Mouse (Mus musculus): ENCODE data around the gene Olfr1214.
"Not testable (repeated sequence)": the region's sequence is repeated elsewhere in the genome, so short reads cannot be mapped to it uniquely, and the experiment has no call there.

Gene Olfr1214

DNA sequence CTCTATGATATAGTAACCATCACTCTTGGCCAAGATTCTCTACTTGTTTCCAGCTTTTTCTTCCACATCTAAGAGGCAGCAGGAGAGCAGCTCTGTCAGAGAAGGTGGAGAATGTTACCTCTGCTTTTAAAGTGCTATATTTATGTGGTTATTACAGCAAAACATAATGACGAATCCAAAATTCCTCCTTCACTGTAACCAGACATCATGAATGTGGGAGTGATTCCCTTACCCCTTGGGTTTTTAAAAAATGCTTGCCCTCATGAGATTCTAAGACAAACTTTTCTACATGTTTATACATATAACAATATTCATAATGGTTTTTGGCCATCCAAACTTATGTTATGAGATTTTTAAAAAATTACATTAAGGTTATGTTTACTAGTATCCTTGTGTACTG lies at the start of gene Olfr1214:
TSS of gene Olfr1214 (minus strand) at position 101 of the 400 bp plus-strand sequence.
- no peak for DNase-seq (ENCODE audit: low read depth, low spot score)

DNA sequence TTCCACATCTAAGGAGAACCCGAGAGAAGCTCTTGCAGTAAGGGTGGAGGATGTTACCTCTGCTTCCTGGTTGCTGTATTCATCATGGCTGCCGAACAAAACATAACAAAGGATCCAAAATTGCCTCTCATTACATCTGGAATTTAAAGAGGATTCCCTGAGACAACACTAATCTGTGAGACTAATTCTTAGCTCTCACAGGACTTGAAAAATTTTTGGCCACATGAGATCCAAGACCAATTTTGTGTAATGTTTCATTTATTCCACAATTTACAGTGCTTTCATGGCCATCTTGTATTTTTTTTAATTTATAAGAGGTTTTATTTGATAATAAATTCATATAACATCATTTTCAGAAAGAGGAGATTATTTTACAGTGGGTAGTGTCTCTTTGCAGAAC lies 39.5 kb upstream of the Olfr1214 start, which contains the start of gene Olfr1217:
TSS of gene Olfr1217 (minus strand) at position 101 of the 400 bp plus-strand sequence.
- DNase-seq (ENCODE audit: low read depth, low spot score) = no peak

DNA sequence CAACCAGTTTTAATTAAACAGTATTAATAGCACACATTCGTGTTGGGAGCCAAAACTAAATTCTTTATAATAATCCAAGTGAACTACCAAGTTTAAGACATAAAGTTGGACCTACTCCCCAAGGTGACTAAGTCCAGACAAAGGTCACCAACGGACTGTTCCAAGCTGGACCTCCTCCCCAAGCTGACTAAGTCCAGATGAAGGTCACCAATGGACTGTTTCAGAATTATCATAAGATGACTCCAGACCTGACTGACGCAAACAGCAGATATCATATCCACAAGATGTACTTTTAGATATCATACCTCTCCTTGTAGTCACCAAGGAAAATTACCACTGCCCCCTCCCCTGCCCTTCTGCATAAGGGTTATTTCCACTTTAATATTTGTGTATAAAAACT lies 29.0 kb upstream of the Olfr1214 start:
- DNase-seq (ENCODE audit: low read depth, low spot score) = not testable (repeated sequence)

DNA sequence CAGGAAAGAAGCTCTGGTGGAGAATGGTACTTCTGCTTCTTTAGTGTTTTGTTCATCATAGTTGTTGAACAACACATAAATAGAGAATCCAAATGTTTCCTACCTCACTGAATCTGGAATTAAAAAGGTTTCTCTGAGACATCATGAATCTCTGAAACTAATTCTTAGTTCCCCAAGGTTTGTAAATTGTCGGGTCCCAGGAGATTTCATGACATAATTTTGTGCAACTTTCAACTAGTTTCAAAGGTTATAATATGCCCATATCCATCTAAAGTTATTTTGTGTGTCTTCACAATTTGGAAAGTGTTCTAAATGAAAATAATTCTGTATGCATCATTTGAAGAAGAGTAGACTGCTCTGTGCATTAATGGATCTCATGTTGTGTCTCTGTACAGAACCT lies 25.8 kb upstream of the Olfr1214 start, which contains the start of gene Olfr1216:
TSS of gene Olfr1216 (minus strand) at position 101 of the 400 bp plus-strand sequence.
- no peak for DNase-seq (ENCODE audit: low read depth, low spot score)

DNA sequence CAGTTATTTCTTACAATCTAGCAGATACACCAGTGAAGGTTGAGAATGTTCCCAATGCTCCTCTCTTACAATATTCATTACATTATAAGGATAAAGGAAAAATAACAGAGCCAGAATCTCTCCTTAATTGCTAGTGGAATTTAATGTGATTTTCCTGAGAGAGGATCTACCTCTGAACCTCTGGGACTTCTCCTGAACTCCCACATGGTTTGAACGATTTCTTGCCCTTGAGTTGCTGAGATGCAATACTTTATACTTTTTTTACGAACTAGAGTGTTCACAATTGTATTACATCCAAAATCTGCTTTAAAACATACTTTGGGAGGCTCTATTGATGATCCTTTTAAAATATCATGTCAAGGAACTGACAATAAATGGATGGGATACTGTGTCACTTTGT lies 14.4 kb upstream of the Olfr1214 start, which contains the start of gene Olfr1215:
TSS of gene Olfr1215 (minus strand) at position 101 of the 400 bp plus-strand sequence.
- no peak for DNase-seq (ENCODE audit: low read depth, low spot score)

DNA sequence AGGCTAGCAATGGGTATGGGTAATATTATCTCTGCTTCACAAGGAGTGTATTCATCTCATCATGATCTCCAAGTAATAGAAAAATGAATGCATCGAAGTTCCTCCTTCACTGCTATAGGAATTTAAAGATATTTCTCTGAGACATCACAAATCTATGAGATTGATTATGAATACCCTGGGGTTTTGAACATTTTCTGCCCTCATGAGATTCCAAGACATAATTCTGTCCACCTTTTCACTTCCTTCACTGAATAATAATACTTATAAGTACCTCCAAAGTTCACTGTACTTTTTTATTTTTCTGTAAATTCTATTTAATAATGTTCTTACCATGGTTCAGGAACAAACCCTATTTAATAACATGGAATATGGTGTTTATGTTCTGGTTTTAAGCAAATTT lies 12.3 kb downstream of the Olfr1214 start, which contains the start of gene Gm13762:
TSS of gene Gm13762 (minus strand) at position 101 of the 400 bp plus-strand sequence.
- DNase-seq (ENCODE audit: low read depth, low spot score) = no peak

DNA sequence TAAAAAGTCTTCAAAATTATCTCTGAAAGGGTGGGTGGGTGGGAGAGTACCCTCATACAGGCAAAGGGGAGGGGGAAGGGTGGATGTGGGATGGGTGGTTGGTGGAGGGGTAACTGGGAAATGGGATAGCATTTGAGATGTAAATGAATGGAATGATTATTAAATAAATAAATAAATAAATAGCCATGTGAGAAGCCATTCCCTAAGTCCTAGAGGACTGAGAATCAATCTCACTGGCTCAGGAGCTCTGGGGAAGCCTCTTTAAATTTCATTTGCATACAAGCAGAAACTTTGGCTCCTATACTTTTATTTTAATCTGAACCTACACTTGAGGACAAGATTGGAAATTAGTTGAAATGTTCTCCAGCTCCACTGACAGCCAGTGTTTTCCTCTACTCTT lies 38.8 kb downstream of the Olfr1214 start, which contains the start of gene Olfr1212:
TSS of gene Olfr1212 (plus strand) at position 301 of the 400 bp plus-strand sequence.
- DNase-seq (ENCODE audit: low read depth, low spot score) = no peak

DNA sequence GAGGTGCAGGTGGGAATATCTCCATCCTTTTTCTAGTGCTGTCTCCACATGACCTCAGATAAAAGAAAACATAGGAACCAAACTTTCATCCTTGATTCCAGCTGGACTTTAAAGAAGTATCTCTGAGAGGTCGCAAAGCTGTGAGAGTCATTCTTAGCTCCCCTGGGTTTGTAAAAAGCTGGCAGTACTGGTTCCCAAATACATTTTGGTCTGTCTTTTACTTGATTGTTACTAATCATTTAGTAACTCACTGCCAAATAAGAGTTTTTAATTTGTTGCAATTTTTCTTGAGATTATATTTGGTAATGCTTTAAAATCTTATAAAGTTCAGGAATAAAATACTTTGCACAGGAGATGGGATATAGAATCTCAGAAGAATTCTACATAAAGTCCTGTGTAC lies 54.4 kb downstream of the Olfr1214 start, which contains the start of gene Olfr1211:
TSS of gene Olfr1211 (minus strand) at position 101 of the 400 bp plus-strand sequence.
- DNase-seq (ENCODE audit: low read depth, low spot score) = no peak

Measured in ZHBTc4 (cell line).